Mouse (Mus musculus) ES-CJ7 (cell line): ENCODE measurements around the gene Crk.

ENCODE experiments used
- DNase-seq: peaks from one replicate; pipeline ENCODE4 v3.0.0; 2011; ENCODE audit warnings: low read depth, low spot score

The Crk gene

DNA sequence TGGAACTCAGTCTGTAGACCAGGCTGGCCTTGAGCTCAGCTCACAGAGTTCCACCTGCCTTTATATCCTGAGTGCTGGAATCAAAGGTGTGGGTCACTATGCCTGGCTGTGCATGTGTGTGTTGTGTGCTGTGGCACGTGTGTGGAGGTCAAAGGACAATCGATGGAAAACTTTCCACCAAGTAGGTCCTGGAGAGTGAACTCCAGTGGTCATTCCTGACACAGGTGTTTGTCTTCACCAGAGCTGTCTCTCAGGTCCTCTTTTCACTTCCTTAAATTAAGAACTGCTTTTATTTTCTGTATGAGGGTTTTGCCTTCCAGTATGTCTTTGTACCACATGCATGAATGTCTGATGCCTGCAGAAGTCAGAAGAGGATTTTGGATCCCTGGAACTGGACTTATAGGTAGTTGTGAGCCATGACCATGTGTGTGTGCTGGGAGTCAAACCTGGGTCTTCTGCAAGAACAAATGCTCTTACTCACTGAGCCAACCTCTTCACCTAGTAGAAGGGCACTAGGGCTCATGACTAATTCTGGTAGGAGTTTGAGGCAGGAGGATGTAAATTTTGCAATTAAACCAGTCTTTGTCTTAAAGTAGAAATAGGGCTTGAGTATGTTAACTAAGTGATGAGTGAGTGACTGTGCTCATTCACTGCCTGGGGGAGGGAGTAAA, 58.9 kb downstream of the Crk start:
- no peak for DNase-seq

DNA sequence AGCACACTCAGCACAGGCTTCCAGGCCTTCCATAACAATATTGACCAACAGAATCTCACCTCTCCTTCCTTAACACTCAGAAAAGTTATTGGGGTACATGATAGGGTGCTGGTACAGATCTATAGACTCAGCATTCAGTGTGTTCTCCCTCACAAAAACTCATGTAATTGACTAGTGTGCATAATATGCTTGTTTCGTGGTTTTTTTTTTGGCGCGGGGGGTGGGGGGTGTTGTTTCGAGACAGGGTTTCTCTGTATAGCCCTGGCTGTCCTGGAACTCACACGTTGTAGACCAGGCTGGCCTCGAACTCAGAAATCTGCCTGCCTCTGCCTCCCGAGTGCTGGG, 59.4 kb downstream of the Crk start:
- no peak for DNase-seq

DNA sequence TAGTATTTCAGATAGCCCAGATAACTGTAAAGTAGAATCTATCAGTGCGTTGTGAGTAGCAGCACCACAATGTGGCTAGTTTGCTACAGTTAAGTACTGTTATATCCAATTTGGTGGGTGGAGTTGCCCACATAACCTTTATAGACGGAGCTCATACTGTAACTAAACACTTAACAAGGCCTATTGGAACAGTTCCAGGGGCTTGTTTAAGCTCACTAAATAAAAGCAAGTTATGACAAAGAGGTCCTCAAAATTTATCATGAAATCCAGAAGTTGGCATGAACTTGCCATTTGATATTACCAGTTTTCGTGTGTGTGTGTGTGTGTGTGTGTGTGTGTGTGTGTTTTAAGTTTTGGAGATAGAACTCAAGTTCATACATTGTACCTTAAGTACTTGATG, 61.1 kb downstream of the Crk start:
- DNase-seq: no peak

DNA sequence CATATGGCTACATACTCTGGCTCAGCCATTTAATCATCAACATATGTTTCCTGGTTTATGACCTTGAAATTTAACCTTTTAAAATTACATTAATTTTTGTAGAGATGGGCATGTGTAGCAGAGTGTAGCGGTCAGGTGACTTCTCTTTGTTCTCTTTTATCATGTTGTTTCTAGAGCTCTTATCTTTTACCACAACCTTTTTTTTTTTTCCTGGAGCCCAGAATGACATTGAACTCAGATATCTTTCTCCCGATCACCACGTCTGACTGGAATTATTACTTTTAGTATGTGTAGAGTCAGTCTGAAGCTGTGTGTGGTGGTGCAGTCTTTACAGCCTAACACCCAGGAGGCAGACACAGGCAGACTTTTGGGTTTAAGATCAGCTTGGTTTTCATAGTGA, 62.6 kb downstream of the Crk start:
- no peak for DNase-seq

DNA sequence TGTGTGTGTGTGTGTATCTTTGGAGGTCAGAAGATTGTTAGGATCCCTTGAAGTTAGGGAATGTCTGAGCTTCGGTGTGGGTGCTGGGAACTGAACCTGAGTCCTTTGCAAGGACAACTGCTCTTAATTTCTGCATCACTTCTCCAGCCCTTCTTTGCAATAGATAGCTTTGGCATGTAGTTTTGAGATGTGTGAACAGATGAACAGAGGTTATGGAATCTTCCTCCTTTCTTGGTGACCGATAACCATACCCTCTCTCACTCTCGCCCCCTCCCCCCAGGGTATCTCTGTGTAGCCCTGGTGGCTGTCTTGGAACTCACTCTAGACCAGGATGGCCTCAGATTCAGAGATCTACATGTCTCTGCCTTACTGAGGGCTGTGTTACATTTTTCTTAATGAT, 65.7 kb downstream of the Crk start:
- no peak for DNase-seq

DNA sequence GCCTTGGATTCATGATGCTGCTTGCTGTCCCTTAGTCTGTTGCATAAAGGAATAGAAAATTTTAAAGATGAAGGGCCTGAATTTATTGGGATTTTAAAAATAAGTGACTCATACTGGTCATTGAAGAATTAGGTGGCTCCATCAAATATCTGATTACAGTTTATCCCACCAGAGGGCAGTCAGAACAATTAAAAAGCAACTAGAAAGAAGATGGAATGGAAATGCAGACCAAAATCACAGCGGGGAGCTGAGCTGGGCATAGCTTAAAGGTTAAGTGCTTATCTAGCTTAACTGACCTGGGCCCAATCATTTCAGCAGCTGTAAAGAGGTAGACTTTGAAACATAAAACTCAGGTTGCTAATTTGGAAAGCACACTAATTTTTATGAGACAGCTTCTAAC, 71.5 kb downstream of the Crk start:
- DNase-seq: no peak

DNA sequence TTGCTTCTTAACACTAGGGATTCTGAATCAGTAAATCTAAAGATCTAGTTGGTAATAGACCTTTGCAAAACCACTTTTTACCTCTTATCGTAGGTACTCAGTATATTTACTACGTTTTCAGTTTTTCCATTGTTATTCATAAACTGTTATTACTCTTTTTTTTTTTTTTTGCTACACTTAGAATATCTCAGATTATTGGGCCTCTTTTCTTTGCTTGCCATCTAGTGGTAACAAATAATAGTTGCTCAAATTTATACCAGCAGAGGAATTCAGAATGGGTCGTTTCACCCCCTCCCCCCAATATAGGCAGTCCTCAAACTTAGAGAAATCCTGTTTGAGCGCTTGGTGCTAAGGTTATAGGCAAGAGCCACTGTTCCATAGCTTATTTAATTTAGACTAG, 72.0 kb downstream of the Crk start:
- no peak for DNase-seq
